Mouse (Mus musculus) stomach, embryonic 16.5 days (tissue): ENCODE measurements at regions not wholly inside any gene's neighbourhood (a gene's known extent, or its start where the extent isn't known, plus 50 kb on each side); places are given as distances from the start of the nearest gene placed in this dataset.

Experiments
- ATAC-seq: fragments of 200-750 bp; cut with Nextera tagmentation; 2 replicates; pipeline ENCODE4 v1.8.0; 2017; ENCODE audit warnings: moderate number of reproducible peaks, moderate TSS enrichment; ENCODE audit not compliant: insufficient read depth, low FRiP score
- H3K27ac ChIP-seq: fragments of 300-500 bp; sonication (generic); 2 replicates; pipeline ENCODE4 v1.5.1; 2014; ENCODE audit warnings: low read length
- H3K27me3 ChIP-seq: fragments of 300-500 bp; sonication (generic); 2 replicates; pipeline ENCODE4 v1.6.1; 2014; ENCODE audit warnings: low read length, control low read depth, mixed read lengths; ENCODE audit not compliant: control insufficient read depth, insufficient read depth
- H3K36me3 ChIP-seq: fragments of 300-500 bp; sonication (generic); 2 replicates; pipeline ENCODE4 v1.6.1; 2014; ENCODE audit warnings: low read length; ENCODE audit not compliant: control insufficient read depth, insufficient read depth
- H3K4me1 ChIP-seq: fragments of 300-500 bp; sonication (generic); 2 replicates; pipeline ENCODE4 v1.6.1; 2014; ENCODE audit warnings: low read length, control low read depth, mixed read lengths; ENCODE audit not compliant: control insufficient read depth, insufficient read depth
- H3K4me2 ChIP-seq: fragments of 300-500 bp; sonication (generic); 2 replicates; pipeline ENCODE4 v1.6.1; 2014; ENCODE audit warnings: low read depth, low read length, mixed read lengths
- H3K4me3 ChIP-seq: fragments of 300-500 bp; sonication (generic); replicated peaks from 2 replicates; pipeline ENCODE4 v1.5.1; 2014; ENCODE audit warnings: mild to moderate bottlenecking, low read length
- H3K9ac ChIP-seq: fragments of 300-500 bp; sonication (generic); 2 replicates; pipeline ENCODE4 v1.6.1; 2014; ENCODE audit warnings: low read length
- H3K9me3 ChIP-seq: fragments of 300-500 bp; sonication (generic); replicated peaks from 2 replicates; pipeline ENCODE4 v1.6.1; 2016; ENCODE audit warnings: low read length, control low read depth; ENCODE audit not compliant: control insufficient read depth
- WGBS: fragments of 180-500 bp; shearing (Covaris S2); extraction: QIAGEN DNeasy Blood & Tissue Kit; methylation state at CpG from one replicate; pipeline ENCODE4 v1.1.7; 2014; 5-methylcytosine and 5-hydroxymethylcytosine counted together

DNA sequence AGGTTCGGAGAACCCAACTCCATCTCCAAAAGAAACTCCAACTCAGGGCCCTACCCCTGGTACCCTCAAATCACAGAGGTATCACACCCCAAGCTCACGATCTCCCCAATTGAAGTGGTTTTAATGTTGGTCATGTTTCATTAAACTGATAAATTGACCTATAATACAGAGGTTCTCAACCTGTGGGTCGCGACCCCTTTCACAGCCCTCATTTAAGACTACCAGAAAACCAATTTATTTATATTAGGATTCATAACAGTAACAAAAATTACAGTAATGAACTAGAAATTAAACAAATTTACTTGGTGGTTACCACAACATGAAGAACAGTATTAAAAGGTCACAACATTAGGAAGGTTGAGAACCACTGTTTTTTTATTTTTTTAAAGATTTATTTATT is 67.4 kb upstream of the Rad23b start:
- Histone ChIP-seq H3K27ac (no peak overlapping the region), H3K4me2 (no peak overlapping the region), H3K36me3 (no peaks in the 10 kb centered on the region), H3K4me1 (no peaks in the 10 kb centered on the region), H3K9ac (no peak overlapping the region), H3K9me3 (no peaks in the 10 kb centered on the region), H3K4me3 (no peak overlapping the region), H3K27me3 (no peaks in the 10 kb centered on the region)
- WGBS: 81% methylated on average over 4 of the region's 4 CpGs
- no peak for ATAC-seq

DNA sequence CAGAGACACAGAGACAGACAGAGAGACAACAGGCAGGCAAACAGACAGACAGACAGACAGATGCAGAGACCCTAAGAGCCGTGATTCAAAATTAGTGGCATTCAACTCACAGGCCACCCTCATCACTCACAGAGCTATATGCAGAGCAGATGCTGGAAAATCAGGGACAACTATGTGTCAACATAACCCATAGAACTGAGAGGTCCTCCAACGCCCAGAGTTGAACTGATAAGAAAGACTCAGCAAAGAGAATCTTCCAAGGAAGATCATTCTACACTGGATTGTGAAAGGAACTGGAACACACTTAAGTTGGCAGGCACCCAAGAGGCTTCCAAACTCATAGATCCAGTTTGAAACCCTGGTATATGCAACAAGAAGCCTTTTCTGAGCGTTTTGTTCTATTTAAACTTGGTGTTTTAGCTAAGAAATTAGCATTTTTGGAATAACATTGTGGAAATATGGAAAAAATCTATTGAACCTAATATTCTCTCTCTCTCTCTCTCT is 65.1 kb upstream of the Rad23b start:
- Histone ChIP-seq H3K9ac (no peak overlapping the region), H3K9me3 (no peaks in the 10 kb centered on the region), H3K27me3 (no peaks in the 10 kb centered on the region), H3K27ac (no peak overlapping the region), H3K36me3 (no peaks in the 10 kb centered on the region), H3K4me3 (no peak overlapping the region), H3K4me1 (no peaks in the 10 kb centered on the region), H3K4me2 (no peak overlapping the region)
- no peak for ATAC-seq
- WGBS: 56% methylated on average over 3 of the region's 3 CpGs

DNA sequence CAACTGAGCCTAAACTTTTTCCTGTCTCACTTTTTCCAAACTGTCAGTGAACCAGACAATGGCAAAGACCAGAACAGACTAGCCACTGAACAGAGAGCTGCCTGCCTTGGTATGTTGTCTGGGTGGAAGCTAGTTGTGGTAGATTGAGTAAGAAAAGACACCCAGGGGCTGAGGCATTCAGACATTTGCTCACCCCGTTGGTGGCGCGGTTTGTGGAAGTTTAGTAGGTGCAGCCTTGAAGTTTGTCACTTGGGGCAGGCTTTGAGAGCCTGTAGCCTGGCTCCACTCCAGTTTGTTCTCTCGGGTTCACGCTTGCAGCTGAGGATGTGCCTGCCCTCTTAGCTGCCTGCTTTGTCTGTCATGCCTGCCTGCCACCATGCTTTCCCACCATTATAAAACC is 64.2 kb upstream of the Rad23b start:
- no peak overlapping the region for H3K27ac ChIP-seq
- H3K9ac ChIP-seq: no peak overlapping the region
- no peaks in the 10 kb centered on the region for H3K9me3 ChIP-seq
- no peak overlapping the region for H3K4me3 ChIP-seq
- H3K4me2 ChIP-seq: no peak overlapping the region
- no peak for ATAC-seq
- H3K36me3 ChIP-seq: no peaks in the 10 kb centered on the region
- no peaks in the 10 kb centered on the region for H3K27me3 ChIP-seq
- no peaks in the 10 kb centered on the region for H3K4me1 ChIP-seq
- 32% methylated on average over 5 of the region's 5 CpGs for WGBS

DNA sequence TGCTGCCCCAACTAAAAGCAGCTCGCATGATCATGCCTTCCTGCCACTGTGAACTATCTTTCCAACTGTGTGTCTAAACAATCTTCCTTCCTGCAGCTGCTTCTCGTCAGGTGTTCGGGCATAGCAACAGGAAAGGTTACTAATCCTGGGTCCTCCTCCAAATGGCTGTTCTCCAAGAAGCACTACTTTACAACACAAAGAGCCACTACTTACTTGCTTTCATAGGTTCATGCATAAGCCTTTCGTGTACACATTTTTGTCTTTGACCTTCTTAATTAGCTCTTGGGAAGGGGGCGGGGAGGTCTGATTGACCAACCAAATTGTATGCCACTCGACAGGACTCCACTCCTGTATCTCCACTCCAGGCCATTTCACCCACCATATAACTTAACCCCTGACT is 61.4 kb upstream of the Rad23b start:
- ATAC-seq: no peak
- no peaks in the 10 kb centered on the region for H3K27me3 ChIP-seq
- H3K9me3 ChIP-seq: no peaks in the 10 kb centered on the region
- no peak overlapping the region for H3K4me3 ChIP-seq
- 53% methylated on average over 6 of the region's 6 CpGs for WGBS
- H3K9ac ChIP-seq: no peak overlapping the region
- H3K4me2 ChIP-seq: no peak overlapping the region
- no peaks in the 10 kb centered on the region for H3K4me1 ChIP-seq
- no peak overlapping the region for H3K27ac ChIP-seq
- no peaks in the 10 kb centered on the region for H3K36me3 ChIP-seq

DNA sequence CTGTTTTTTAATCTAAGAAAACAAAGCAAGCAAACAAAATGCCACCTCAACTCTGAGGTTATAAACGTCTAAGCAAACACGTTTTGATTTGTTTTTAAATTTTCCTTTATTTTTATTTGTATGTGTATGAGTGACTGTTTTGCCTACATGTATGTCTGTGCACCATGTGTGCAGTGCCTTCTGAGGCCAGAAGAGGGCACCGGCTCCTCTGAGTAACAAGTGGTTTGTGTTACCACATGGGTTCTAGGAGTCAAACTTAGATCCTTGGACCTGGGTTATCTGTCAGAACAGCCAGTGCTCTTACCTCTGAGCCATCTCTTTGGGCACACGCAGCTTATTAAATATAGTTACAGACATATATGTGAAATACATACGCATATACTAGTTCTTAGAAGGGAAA is 57.6 kb upstream of the Rad23b start:
- no peak for ATAC-seq
- no peak overlapping the region for H3K9ac ChIP-seq
- 85% methylated on average over 5 of the region's 5 CpGs for WGBS

DNA sequence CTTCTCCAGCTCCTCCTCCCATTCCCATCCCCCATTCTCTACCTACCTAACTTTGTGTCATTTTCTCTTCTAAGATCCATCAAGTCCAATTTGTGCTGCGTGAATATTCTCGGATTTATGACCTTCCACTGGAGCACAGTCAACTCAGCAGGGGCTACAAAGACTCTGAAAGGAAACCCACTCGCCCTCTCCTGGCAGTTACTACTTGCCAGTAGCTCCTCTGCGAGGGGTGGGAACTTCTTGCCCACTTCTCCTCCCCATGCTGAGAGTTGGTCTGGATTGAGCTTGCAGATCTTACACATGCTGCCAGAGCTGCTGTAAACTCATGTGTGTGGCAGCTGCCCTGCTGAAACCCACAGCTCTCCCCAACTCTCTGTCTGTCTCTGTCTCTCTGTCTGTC is 57.1 kb upstream of the Rad23b start:
- Histone ChIP-seq H3K4me2 (no peak overlapping the region), H3K27me3 (no peaks in the 10 kb centered on the region), H3K27ac (no peak overlapping the region), H3K9me3 (no peaks in the 10 kb centered on the region), H3K4me1 (no peaks in the 10 kb centered on the region), H3K36me3 (no peaks in the 10 kb centered on the region), H3K4me3 (no peak overlapping the region), H3K9ac (no peak overlapping the region)
- WGBS: 58% methylated on average over 4 of the region's 4 CpGs
- no peak for ATAC-seq

More for the DNA sequence above, 57.6 kb upstream of the Rad23b start:
- no peak overlapping the region for H3K4me3 ChIP-seq
- H3K9me3 ChIP-seq: no peaks in the 10 kb centered on the region
- no peaks in the 10 kb centered on the region for H3K4me1 ChIP-seq
- H3K4me2 ChIP-seq: no peak overlapping the region
- no peaks in the 10 kb centered on the region for H3K36me3 ChIP-seq
- no peak overlapping the region for H3K27ac ChIP-seq
- H3K27me3 ChIP-seq: no peaks in the 10 kb centered on the region

DNA sequence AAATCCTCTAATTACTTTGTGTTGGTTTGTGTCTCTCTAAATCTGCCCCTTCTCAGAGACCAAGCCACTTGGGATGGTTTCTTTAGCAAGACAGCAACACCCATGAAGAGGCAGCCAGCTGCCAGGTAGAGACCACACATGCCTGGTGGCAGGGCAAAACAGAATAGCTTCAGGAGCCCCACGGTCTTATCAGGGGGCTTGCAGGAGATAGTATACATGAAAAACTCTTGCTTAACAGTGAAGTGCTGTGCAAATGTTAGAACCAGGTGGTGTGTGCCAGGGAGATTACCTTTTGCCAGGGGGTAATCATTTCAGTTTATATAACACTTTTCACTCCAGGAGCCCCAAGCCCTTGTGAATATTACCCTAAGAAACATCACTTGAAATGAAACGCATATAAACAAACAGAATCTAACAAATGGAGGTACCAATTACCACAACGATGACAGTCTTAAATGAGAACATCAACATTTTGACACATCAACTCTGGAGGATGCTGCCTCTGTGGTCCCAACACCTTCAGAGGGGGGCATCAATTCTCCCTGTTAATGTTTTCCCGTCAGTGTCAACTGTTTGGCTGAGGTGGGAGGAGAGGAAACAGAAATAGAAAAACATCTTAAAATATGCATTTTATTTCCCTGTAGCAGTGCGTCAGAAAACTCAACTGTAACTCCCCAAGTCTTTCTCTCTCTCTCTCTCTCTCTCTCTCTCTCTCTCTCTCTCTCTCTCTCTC is 56.3 kb upstream of the Rad23b start:
- ATAC-seq: no peak
- H3K4me3 ChIP-seq: no peak overlapping the region
- 14% methylated on average over 5 of the region's 5 CpGs for whole genome bisulfite sequencing
- no peak overlapping the region for H3K9ac ChIP-seq
- no peak overlapping the region for H3K27ac ChIP-seq
- H3K27me3 ChIP-seq: no peaks in the 10 kb centered on the region
- no peaks in the 10 kb centered on the region for H3K4me1 ChIP-seq
- no peaks in the 10 kb centered on the region for H3K9me3 ChIP-seq
- H3K36me3 ChIP-seq: no peaks in the 10 kb centered on the region
- peak overlapping the region; percentile 58; the same call in 1 of the 2 replicates for H3K4me2 ChIP-seq

DNA sequence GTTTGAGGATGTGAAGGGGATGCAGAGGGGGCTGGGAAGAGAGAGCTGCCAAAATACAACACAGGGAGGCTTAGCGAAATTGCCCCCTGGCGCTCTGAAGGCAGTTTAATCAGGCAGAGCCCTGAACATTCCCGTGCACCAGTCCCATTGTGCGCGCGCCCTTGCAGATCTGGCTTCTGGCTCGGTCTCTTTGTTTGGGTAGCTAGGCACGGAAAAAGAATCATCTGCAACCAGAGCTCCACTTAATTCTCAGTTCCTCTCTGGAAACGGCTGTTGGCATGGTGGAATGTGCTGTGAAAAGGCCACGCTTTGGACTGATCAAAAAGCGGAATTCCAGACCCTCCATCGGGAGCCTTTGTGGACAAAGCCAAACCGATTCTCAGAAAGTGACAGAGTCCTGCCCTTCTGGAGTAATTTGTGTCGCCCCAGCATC is 55.6 kb upstream of the Rad23b start:
- H3K4me3 ChIP-seq: peak overlapping the region; percentile 39
- WGBS: 2% methylated on average over 14 of the region's 14 CpGs
- no peak for ATAC-seq

DNA sequence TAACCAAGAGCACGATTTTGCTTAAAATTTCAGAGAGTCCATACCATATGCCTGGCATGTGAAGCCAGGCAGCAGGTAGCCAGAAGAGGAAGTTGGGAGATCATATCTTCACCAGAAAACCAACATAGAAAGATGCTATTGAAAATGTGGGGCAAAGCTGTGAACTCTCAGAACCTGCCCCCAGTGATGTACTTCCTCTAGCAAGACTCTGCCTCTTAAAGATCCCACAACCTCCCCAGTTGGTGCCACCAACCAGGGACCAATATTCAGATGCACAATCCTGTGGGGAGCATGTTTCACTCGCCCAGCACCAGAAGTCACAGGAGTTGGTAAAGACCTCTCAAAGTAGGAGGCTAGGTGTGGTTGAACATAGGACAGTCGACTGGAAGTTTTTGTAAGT is 52.0 kb upstream of the Rad23b start:
- no peak overlapping the region for H3K4me3 ChIP-seq
- H3K9ac ChIP-seq: no peak overlapping the region
- no peaks in the 10 kb centered on the region for H3K36me3 ChIP-seq
- no peak overlapping the region for H3K4me2 ChIP-seq
- H3K9me3 ChIP-seq: no peaks in the 10 kb centered on the region
- ATAC-seq: no peak
- no peaks in the 10 kb centered on the region for H3K4me1 ChIP-seq
- no peaks in the 10 kb centered on the region for H3K27me3 ChIP-seq
- no peak overlapping the region for H3K27ac ChIP-seq
- 70% methylated on average over 3 of the region's 3 CpGs for WGBS

More for the DNA sequence above, 55.6 kb upstream of the Rad23b start:
- H3K4me1 ChIP-seq: no peaks in the 10 kb centered on the region
- no peaks in the 10 kb centered on the region for H3K9me3 ChIP-seq
- peak overlapping the region; percentile 59 for H3K9ac ChIP-seq
- no peaks in the 10 kb centered on the region for H3K36me3 ChIP-seq
- H3K4me2 ChIP-seq: peak overlapping the region; percentile 58
- no peak overlapping the region for H3K27ac ChIP-seq
- H3K27me3 ChIP-seq: no peaks in the 10 kb centered on the region
